Mouse (Mus musculus) thymus, postnatal 0 days (tissue): Measurements from ENCODE around the gene Morn5. TPM values are rescaled to one million over a fixed set of nuclear protein-coding genes. Genes with fewer than 3 reads are reported as not detected.

Experiments
- DNase-seq: peaks from one replicate; pipeline ENCODE4 v3.0.0-alpha.2; 2015; ENCODE audit warnings: low spot score
- polyA plus RNA-seq: library from polyadenylated mRNA; unstranded; fragments of >200 nt; fragmentation: Nextera tagmentation; extraction: Ambion mirVana; gene quantifications from 2 replicates; pipeline ENCODE4 v1.2.1, GENCODE M21; 2015

Gene Morn5
- polyA plus RNA-seq = 0.31 and 0.53 TPM in 2 replicates

DNA sequence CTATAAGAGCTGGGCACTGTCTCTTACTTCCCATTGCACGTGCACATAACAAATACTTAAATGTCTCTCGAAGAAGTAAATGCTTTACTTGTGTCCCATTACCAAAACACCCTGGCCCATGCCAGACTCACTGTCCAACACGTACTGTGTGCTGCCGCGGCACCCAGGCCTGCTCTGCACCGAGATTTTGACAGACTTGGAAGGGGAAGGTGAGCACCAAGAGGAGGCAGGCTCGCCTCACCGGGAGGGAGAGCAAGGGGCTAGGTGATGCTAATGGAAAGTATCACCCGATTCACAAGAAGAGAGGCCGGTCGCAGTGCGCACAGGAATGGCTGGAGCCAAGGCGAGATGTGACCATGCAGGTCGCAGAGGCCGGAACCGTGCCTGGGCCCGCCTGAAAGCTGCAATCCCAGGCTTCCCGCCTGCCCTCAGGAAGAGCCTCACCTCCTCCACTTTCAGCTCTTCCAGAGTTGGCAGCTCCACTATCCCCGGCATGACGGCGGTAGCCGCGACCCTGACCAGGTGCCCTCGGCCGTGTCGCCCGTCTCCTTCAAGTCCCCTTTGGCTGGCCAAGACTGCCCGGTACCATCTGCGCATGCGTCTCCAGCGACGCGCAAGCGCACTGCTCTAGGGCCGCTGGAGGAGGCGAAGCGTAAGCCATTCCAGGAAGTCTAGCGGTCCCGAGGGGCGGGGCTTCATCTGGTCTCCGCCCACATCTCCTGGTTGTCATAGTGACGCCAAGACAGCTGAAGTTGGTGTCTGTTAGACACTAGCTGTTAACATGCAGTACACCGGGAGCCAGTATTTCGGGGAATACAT is at the start of gene Morn5, which contains the start of gene Ndufa8:
TSS of gene Morn5 (plus strand) at position 711 of the 819 bp plus-strand sequence.
TSS of gene Ndufa8 (minus strand) at position 659 of the 819 bp plus-strand sequence.
- peak; percentile 98 for DNase-seq

DNA sequence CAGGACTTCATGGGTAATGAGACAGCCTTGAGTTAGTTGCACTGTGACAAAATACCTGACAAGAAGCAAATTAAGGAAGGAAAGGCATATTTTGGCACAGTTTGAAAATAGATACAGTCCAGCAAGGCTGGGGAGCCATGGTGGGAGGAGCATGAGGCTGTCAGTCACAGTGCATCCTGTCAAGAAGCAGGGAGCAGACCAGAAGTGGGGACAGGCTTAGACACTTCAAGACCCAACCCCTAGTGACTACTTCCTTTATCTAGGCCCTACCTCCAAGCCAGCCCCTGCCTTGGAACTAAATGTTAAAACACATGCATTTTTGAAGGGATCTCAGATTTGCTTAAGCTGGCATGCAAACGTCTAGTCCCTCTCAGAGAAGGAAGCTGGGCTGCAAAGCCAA is 48.9 kb upstream of the Morn5 start:
- DNase-seq = no peak

DNA sequence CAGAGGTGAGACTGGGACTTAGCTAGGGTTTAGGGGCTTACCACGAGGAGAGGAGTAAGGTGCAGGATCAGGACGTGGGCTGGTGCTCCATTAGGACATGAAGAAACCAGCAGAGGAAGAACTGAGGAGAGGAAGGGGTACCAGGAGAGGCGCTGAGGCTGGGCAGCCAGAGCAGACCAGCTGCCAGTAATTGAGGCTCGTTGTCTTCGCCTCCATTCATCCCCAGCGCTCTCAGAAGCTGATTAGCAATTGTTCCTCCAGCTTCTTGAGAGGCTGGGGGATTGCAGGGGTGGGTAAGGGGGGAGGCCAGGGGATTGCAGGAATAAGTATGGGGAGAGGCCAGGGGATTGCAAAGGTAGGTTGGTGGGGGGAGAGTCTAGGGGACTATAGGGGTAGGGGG is 47.1 kb upstream of the Morn5 start:
- no peak for DNase-seq

DNA sequence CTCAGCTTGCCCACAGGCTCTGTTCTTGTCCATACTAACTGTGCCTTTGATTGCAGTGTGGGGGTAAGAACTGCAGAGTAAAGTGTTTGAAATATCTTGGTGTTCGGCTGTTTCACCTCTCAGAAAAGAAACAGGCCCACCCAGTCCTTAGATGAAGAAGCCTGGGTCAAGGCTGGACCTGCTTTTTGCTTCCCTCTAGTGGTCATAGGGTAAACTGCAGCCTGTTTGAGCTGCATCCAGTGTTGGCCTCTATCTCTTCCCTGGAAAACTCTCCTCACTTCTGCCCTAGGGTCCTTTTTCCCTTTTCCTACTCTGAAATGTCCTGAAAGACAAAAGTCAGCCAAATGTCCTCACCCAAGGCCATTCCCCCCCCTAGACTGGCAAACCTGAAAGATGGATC is 41.2 kb upstream of the Morn5 start:
- DNase-seq = peak; percentile 35

DNA sequence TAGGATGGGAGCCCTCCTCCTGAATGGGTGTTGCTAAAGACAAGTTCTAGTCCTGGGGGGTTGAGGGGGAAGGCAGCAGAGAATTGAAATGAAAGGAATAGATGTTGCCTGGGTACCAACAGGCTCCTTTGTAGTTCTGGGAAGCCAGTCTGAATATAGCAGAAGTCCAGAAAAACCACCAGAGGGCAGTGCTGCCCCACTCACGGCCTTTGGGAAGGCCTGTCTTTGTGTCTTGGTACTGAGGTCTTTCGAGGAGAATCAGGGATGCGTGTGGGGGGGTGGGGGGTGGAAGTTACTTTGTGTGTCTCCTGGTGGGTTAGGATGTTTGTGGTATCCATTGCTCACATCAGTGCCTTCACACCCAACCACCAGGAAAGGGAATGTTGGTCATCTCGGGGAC is 39.9 kb upstream of the Morn5 start:
- DNase-seq = peak; percentile 68

DNA sequence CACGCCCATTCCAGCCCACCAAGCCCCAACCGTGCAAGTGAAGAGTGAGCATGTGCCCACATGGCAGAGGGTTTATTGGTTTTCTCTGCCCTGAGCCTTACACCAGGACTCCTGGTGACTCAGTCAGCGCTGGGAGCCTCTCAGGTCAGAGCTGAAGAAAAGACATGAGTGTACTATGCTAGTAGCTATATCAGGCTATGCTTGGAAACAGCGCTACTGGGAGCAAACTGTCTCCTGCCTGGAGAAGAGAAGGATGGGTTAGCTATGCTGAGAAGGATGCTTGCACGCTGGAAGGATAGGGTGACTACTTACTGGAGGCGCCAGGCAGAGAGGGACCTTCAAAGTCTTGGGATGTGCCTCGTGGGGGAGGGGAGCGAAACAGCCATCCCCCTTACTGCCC is 38.7 kb upstream of the Morn5 start:
- no peak for DNase-seq

GRCm38 (mm10) chr2:36011331-36011825 is 37.9 kb upstream of the Morn5 start:
- no peak for DNase-seq

GRCm38 (mm10) chr2:36013010-36013409 is 36.2 kb upstream of the Morn5 start:
- DNase-seq = no peak

- DNase-seq = peak; percentile 72
Measured at GRCm38 (mm10) chr2:36021385-36022159, 27.7 kb upstream of the Morn5 start.

GRCm38 (mm10) chr2:36023291-36023690 is 26.0 kb upstream of the Morn5 start:
- no peak for DNase-seq

DNA sequence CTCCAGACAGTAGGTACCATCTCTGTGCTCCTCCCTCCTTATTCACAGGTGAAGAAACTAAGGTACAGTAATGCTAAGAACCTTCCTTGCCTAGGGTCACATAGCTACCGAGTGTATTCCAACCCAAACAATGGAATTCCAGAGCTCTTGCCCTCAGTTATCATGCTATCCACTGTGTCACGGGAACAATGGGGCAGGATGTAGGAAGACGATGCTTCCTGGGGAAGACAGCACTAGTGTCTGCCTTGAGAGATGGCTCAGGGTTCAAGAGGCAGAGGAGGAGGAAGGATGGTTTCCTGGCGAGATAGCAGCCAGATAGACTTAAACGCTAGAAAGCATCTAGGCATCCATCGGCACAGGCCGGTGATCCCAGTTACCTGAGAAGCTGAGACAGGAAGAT is 16.4 kb upstream of the Morn5 start:
- no peak for DNase-seq

GRCm38 (mm10) chr2:36033966-36034365 is 15.3 kb upstream of the Morn5 start:
- no peak for DNase-seq

GRCm38 (mm10) chr2:36034898-36035297 is 14.4 kb upstream of the Morn5 start:
- no peak for DNase-seq

- no peak for DNase-seq
Measured at GRCm38 (mm10) chr2:36035413-36036081, 13.7 kb upstream of the Morn5 start.

GRCm38 (mm10) chr2:36039297-36039985 is 9.8 kb upstream of the Morn5 start:
- DNase-seq = no peak

DNA sequence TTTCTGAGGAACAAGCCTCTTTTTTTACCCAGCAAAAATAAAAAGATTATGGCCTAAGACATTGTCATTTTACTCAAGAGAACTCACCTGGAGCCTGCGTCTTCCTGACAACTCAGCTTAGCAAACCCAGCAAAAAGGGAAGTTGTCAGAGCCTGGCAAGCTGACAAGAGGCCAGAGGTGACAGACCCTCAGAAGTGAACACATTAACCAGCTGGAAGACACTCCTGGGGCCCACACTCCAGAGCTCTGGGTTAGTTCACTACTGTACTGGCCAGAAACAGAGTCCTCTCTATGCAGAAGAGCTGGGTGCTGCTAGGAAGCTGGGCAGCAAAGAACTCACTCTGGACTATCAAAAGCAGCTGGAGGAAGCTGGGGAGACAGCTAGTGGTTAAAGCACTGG is 8.4 kb upstream of the Morn5 start:
- DNase-seq = no peak

GRCm38 (mm10) chr2:36048164-36048563 is 1.1 kb upstream of the Morn5 start:
- no peak for DNase-seq

DNA sequence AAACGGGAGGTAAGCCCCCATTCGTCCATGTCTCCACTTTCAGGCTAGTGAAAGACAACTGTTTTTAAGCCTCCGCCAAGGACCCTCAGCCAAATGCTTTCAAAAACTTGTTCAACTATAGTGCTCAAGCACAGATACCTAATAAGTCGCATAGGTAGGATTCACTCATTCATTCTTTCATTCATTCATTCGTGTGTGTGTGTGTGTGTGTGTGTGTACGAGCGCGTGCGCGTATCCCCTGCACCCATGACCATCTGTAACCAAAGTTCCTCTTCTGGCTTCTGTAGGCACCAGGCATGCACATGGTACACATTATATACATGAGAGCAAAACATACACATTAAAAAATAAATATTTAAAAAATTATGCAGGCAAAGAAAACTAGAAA is 303 bp downstream of the Morn5 start:
- no peak for DNase-seq

DNA sequence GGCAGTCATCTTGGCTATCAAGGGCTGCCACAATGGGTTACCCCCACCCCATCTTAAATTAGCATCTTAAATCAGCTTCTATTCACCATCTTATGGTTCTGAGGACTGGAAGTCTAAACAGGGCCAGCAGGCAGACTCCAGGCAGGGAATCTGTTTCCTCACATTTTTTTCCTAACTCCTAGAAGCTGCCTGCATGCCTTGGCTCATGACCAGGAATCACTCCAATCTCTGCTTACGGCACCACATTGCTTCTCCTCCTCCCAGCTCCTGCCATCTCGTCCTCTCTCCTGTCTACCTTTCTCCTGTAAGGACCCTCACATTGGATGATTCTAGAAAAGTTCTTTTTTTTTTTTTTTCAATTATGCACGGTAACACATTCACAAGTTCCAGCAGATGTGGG is 4.0 kb downstream of the Morn5 start:
- no peak for DNase-seq

- no peak for DNase-seq
Measured at GRCm38 (mm10) chr2:36056248-36056647, 7.0 kb downstream of the Morn5 start.

- no peak for DNase-seq
Measured at GRCm38 (mm10) chr2:36061409-36061808, 12.2 kb downstream of the Morn5 start.
